Mouse (Mus musculus) layer of hippocampus, postnatal 10 days (tissue): ENCODE measurements at regions not wholly inside any gene's neighbourhood (a gene's known extent, or its start where the extent isn't known, plus 50 kb on each side); places are given as distances from the start of the nearest gene placed in this dataset.
A peak's percentile ranks its signal among the peaks of the same experiment; 100 is the strongest.

Experiments
- DNase-seq, 2 experiments: peaks; one replicate each; pipeline ENCODE4 v3.0.0; 2021; ENCODE audit warnings: low spot score in 2 of 2

DNA sequence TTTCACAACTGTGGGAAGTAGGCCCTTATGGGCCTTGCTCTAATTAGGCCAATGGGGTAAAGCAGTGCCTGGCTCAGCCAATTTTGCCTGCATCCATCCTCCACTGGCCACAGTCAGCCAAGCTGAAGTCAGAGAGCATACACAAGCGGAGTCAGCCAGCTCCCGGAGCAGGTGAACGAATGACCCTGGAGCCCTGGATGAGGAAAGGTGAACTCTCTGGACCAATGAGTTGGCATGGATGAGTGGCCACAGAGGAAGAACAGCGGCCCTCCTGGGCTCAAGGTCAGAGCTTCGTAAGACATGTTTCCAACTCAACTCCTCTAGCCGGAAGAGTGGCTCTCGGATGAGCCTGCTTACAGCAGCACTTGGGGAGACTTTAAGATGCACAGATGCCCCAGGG lies 116.1 kb upstream of the Rpl38 start:
- DNase-seq: no peak

DNA sequence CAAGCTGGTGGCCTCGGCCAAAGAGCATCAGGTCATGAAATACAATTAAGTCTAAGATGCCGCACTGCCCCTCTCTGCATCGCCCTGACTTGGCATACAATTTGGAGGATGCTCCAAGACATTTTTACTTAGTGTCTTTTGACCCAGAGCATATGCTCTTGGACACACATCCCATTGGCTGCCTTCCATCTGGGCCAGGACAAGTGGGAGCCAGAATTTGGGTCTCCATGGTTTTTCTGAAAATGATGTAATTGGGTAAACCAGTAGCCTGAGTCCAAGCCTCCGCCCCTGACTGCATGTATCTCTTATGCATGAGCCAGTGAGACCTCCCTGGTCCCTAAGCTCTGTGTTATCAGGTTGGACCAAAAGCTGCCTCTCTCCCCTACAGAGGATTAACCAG lies 117.1 kb upstream of the Rpl38 start:
- no peak for DNase-seq

DNA sequence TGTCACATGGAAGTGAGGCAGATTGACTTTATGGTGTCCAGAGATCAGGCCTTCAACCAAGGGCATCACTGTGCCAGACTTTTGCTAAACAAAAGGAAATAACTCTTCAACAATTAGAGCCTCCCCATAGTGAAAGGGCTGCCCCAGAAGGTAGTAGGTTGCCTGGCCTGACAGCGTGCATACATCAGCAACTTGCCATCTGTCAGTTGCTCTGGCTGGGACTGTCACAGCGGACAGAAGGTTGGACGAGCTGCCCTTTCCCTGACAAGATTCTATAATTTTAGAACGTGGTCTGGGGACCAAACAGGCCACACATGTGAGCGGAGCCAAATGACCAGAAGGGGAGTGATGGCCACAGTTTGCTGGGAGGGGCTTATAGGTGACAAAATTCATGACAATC lies 119.7 kb upstream of the Rpl38 start:
- no peak for DNase-seq

DNA sequence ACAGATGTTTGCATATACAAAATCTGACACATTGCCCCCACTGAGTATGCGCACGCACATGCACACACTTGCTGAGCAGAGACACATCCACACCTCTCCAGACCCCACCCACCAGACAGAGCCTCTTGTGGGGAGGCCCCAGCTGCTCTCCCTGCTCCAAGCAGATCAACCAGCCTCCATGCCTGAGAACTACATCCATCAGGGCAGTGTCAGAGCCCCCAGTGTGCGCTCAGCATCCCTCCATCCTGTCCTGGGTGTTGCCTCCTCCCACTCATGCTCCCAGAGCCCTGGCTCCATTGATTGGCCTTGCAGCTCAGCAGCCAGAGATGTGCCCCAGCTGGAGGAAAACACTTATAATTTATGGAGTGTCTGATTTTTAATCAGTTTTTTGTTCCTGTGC lies 124.1 kb upstream of the Rpl38 start:
- no peak for DNase-seq

DNA sequence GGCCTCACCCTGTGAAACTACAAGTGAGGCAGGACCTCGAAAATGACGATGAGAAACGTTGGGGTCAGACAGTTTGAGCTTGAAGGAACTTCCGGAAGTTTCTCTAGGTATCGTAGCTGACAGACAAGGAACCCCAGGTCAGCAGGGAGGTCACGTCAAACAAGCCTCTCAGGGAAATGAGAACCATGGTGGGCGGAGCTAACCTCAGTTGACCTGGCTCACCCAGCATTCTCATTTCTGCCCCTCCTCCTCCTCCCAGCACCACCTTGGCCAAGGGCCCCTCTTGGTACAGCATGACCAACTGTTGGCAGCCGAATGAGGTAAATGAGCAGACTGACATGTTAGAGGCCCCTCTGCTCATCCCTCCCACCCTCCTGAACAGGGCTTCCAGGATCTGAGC lies 126.2 kb upstream of the Rpl38 start:
- no peak for DNase-seq

DNA sequence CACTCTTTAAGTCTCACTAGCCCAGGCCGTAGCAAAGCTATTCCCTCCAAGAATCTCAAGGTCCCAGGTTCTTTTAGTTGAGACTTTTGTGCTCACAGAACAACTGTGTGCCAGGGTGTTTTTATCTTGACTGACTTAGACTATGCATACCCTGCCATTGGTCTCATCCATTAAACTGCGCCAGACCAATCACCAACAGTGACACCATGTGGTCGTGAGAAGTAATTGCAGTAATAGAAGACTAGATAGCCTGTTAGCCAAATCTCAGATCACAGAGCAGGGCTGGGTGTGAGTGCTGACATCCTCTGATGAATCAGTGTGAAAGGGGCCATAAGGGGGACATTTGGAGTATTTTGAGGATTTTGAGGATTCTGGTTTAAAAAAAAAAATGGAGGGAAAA lies 127.8 kb upstream of the Rpl38 start:
- no peak for DNase-seq

DNA sequence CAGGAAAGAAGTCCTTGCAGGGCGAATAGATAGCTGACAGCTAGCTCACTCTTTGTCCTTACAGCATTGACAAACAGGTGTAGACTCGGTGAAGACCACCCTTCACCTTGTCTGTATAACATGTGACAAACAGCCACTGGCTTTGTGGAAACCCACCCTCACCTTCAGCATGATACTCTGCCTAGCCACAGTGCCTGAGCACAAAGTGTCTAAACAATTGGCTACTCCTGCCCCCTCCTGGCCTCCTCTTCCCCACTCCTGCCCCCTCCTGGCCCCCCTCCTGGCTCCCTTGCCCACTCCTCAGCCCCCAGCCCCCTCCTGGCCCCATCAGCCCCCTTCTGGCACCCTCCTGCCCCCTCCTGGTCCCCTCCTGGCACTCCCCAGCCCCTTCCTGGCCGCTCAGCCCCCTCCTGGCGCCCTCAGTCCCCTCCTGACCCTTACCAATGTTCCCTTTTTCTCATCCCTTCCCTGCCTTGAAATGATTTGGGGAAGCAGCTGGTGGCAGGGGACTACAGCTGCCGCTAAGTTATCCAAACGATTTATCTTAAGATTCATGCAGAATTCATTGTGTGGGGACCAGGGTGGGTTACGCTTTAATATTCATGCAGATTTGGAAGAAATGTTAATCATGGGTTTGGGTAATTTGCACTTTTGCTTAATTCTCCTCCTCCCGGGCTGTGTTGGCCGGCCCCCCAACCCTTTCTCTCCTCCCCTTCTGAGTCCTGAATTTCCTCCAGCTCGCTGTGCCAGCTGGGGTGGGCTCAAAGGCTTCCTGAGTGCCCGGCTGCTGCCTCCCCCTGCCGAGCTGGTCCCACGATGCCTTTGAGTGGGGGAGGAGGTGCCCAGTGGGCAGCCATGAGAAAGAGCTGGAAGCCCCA lies 131.5 kb upstream of the Rpl38 start:
- DNase-seq: peak; percentile 72 to 80

DNA sequence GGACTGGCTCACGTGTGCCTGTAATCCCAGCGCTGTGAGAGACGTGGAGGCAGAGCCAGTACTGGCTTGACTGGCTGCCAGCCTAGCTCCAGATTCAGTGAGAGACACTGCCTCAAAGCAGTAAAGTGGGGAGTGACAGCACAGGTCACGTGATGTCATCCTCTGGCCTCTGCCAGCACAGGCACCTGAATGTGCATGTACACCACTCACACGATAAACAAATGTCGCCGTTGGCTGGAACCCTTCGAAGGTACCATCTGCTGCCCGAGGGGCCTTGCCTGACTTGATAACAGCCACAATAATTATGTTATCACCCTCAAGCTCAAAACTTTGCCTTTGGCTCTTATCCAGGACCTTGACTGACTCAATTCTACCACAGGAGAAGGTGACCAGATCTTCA lies 132.4 kb upstream of the Rpl38 start:
- DNase-seq: no peak

DNA sequence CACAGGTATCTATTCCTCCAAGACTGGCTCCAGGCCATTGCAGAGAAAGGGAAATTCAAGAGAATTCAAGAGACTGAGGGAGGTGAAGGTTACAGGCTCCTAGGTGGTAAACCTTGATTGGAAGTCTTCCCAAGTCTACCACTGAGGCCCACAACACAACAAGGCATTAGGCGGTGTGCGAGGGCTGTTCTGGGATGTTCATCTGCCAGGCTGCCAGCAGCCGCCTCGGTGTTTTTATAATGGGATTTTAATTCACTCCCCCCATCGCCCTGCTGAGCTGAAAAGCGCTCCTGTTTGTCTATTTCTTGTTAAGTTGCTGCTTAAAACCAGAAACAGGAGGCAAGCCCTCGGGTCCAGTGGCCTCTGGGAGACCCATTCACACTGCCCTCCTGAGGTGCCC lies 133.9 kb upstream of the Rpl38 start:
- no peak for DNase-seq

DNA sequence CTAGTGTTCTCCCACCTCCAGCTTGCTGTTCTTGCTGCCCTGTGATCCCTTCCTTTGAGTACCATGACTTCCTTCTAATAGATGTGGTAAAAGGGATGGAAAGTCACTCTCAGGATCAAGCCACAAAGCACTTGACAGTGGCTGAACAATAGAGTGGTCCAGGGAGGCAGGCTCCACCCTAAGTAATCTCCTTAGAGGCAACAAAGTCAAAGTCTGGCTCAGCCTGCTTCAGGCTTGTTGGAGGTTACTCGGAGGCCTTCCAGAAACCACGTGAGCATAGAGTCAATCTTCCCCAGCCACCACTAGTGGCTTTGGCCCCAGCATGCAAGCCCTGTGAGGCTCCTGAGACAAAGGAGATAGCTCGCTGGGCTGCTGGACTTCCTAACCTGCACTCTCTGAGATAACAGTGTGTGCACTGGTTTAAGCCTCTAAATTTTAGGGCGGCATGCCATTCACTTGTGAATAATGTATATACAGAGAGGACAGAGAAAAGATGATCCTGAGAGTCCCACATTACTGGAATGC lies 137.0 kb upstream of the Rpl38 start:
- DNase-seq: no peak

DNA sequence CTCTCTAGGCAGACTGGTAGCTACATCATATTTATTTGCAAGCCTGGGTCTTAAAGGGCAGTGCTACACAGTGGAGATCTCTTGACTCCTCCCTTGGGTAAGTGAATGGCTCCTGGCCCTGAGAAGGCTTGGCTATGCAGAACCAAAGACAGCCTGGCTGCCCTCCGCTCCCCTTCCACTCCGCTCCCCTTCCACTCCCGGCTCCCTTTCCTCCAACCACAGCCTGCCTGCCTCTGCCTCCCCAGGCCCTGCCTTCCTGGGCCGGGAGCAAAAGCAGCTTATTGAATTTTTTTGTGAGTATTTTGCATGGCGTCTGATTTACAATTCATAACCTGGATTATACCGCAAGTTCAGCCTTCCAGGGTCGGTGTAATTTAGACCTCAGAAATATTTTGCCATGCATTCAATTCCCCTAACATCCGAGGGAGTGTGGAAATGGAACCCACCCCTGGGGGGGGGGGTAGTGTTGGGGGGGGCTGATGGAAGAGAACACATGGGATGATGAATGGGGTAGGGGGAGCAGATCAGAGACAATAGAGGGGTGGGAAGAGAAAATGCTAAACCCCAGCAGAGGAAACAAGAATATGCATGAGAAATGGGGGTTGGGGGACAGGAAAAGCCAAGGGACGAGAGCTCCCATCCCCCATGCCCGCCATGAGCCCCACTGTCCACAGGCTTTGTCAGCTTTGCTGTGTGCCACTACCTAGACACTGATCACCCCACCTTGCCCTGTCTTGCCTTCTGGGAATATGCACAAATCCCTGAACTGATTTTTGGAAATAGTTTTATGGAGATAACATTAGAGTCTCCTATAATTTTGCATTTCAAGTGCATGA lies 139.2 kb upstream of the Rpl38 start:
- no peak for DNase-seq

DNA sequence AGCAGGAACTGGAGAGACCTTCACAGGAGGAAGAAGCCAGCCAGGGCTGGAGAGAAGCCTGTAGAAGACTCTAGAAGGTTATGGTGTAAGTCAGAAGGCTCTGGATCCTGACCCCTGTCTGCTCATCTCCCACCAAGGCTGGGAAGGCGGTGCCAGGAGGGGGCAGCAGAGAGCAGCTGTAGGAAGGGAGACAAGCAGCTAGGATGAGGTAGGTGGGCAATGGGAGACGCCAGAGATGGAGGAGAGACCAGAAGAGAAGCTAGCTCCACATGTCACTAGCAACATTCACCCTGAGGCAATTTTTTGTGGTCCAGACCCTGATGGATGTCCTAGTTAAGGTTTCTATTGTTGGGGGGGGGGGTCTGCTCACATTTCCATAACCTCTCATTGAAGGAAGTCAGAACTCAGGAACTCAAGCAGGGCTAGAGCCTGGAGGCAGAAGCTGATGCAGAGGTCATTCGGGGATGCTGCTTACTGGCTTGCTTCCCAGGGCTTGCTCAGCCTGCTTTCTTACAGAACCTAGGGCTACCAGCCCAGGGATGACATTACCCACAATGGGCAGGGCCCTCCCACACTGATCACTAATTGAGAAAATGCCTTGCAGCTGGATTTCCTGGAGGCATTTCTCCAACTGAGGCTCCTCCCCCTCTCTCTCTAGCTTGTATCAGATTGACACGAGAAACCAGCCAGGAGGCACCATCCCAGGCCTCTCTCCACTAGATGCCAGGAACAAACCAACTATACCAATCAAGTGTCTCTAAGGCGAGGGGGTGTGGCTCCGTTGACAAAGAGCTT lies 144.7 kb upstream of the Rpl38 start:
- peak; percentile 85 to 88 for DNase-seq

DNA sequence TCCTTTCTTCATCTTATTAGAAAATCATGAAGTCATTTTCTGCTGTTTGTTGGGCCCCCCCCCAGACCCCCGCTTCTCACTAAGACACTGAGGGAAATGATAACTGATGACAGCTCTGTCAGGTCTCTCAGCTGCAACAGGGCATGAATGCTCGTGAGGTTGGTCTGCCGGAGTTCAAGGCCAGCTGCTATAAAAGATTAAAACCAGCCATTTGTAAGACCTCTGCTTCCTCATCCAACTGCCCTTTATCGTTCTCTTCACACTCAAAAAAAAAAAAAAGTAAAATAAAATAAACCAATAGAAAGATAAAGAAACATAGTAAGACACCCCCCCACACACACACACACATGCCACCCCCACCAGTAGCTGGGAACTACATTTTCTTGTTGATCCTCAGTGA lies 153.0 kb upstream of the Rpl38 start:
- no peak for DNase-seq

DNA sequence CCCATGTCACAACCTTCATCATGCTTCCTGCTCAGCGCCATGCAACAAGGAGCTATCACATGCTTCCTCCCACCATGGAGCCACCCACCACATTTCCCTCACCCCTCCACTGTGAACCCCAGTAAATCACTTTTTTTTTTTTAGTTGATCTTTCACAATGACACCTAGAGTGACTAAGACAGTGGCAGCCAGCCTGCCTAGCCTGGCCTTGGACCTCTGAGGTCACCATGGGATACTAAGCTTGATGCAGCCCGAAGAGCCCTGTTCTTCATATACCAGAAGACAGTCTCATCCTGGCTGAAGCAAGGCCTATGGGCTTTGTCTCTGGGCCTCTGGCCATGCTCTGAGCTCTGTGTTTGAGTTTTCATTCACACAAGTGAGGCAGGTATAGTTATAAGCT lies 154.2 kb upstream of the Rpl38 start:
- no peak for DNase-seq

DNA sequence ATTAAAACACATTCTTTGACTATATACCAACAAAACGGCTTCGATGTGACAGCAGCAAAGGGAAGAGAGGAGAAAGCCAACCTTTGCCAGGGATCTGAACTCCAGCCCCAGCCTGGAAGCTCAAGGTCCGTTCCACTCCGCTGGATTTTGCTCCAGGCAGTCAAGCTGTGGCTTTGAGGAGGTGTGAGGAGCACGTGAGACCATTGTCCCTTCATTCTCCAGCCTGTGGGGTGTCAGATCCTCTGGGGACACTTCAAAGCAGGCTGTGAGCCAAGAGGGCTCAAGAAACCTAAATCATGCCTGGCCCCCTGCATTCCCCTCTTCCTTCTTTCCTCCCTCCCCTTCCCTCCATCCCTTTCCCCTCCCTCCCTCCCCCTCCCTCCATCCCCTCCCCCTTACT lies 154.9 kb upstream of the Rpl38 start:
- DNase-seq: no peak

DNA sequence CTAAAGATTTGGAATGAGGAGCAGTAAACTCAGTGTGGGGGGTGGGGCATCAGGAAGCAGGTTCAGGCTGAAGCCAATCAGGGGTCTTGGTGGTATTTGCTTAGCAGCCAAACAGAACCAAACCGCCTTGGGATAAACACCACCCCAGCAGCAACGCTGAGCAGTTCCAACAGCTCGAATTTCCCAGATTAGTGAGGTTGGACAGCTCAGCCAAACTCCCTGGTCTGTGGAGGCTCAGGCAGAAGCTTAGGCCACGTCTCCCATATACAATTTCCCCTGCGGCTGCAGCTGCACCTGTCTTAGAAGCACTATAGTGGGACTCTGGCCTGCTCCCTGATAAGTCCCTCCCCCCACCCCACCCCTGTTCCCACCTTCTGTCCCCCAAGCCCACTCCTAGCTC lies 156.3 kb upstream of the Rpl38 start:
- DNase-seq: no peak

DNA sequence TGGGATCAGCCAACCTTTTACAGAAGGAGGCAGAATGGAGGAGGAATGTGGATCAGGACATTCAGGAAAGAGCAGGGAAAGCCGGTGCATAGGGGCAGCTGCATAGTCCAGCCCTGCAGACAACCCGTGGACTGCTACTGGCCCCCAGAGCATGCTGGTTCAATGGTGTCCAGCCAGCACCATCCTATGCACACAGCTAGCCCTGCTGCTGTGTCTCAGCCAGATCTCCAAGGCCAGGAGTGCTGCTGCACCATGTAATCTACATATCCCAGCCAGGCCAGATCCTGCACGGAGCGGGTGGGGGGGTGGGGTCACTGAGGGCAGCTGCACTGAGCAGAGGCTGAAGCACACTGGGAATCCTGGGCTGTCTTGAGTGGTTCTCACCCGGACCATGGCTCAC lies 165.8 kb upstream of the Rpl38 start:
- DNase-seq: no peak

DNA sequence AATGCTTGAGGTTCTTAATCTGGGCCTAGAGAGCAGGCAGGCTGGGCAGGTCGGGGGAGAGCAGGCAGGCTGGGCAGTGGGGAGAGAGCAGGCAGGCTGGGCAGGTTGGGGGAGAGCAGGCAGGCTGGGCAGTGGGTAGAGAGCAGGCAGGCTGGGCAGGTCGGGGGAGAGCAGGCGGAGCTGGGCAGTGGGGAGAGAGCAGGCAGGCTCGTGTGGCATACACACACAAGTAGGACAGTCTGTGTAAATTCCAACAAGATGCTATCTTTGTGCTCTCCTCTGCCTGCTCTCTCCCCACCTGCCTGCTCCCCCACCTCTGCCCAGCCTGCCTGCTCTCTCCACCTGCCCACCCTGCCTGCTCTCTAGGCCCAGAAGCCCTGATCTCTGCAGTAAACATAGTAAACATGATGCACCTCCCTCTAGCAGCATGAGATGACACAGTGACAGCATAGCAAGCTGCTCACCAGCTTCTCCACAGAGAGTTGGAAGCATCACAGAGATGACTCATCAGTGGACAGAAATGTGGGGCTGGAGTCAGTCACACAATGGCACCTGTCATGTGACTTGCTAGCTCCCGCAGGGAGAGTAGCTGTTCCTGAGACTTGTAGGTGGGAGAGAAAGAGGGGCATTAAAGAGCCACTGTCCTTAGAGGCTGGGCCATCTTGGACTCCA lies 166.3 kb upstream of the Rpl38 start:
- no peak for DNase-seq

DNA sequence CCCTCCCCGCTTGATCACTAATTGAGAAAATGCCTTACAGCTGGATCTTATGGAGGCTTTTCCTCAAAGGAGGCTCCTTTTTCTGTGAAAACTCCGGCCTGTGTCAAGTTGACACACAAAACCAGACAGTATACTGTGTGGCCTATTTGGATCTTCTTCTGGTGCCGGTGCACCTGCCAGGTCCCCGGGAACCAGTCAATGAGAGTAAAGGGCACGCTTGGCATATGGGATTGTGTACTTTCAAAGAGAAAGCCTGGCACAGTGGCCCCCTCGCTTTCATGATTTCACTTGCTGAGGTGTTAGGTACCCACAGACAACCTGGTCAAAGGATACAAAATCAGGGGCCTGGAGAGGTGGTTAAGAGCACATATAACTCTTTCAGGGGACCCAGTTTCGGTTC lies 167.9 kb upstream of the Rpl38 start:
- no peak for DNase-seq

DNA sequence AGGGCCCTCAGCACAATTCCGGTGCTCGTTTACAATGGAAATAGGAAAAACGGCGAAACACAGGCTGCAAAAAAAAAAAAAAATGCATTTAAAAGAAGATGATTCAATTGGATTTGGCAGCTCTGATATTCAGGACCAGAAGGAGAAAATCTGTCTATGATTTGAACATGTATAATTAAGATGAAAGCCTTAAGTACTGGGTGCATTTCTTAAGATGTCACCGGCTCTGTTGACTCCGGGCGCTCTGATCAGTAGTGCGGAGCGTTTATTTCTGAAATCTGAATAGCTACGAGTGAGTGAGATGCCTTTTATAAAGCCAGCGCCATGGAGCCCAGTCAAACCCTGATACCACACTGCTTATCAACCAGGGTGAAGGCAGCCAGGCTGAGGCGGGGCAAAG lies 168.7 kb upstream of the Rpl38 start:
- DNase-seq: no peak

DNA sequence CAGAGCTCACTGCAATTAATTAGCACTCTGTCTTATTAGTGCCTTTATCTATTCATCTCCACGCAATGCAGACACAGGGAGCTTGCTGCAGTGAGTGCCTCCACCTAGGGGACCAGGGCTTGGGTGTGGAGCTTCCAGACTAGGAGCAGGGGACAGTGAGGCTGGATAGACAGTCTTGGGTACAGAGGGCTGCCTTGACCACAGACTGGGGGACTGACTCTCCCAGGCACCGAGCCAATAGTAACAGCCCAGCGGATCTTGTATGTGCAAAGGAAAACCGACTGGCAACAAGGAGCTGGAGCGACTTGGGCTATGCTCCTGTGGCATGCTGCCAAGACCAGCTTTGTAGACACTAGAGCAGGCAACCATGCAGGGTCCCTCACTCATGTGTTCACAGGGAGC lies 172.8 kb upstream of the Rpl38 start:
- DNase-seq: peak; percentile 37 to 40
